Mouse (Mus musculus) heart, embryonic 12.5 days (tissue): ENCODE measurements around the gene Ltbr. TPM values are rescaled to one million over a fixed set of nuclear protein-coding genes. Genes with fewer than 3 reads are reported as not detected.

Experiments
- ATAC-seq: fragments of 200-750 bp; cut with Nextera tagmentation; 2 replicates; pipeline ENCODE4 v1.8.0; 2017; ENCODE audit warnings: moderate TSS enrichment, moderate library complexity; ENCODE audit not compliant: insufficient number of reproducible peaks, low FRiP score
- H3K27ac ChIP-seq: fragments of 300-500 bp; sonication (generic); 2 replicates; pipeline ENCODE4 v1.5.1; 2016; ENCODE audit warnings: mild to moderate bottlenecking, moderate library complexity; ENCODE audit not compliant: poor library complexity, severe bottlenecking
- H3K27me3 ChIP-seq: fragments of 300-500 bp; sonication (generic); replicated peaks from 2 replicates; pipeline ENCODE4 v1.6.1; 2016; ENCODE audit warnings: mild to moderate bottlenecking, moderate library complexity
- H3K36me3 ChIP-seq: fragments of 300-500 bp; sonication (generic); 2 replicates; pipeline ENCODE4 v1.6.1; 2016; ENCODE audit warnings: mild to moderate bottlenecking, moderate library complexity
- H3K4me1 ChIP-seq: fragments of 300-500 bp; sonication (generic); replicated peaks from 2 replicates; pipeline ENCODE4 v1.6.1; 2016; ENCODE audit warnings: mild to moderate bottlenecking
- H3K4me2 ChIP-seq: fragments of 300-500 bp; sonication (generic); 2 replicates; pipeline ENCODE4 v1.6.1; 2016; ENCODE audit warnings: mild to moderate bottlenecking, moderate library complexity
- H3K4me3 ChIP-seq: fragments of 300-500 bp; sonication (generic); 2 replicates; pipeline ENCODE4 v1.5.1; 2016; ENCODE audit warnings: mild to moderate bottlenecking
- H3K9ac ChIP-seq: fragments of 300-500 bp; sonication (generic); 2 replicates; pipeline ENCODE4 v1.6.1; 2016; ENCODE audit warnings: mild to moderate bottlenecking, moderate library complexity
- H3K9me3 ChIP-seq: fragments of 300-500 bp; sonication (generic); replicated peaks from 2 replicates; pipeline ENCODE4 v1.6.1; 2016; ENCODE audit warnings: mild to moderate bottlenecking, moderate library complexity
- WGBS: fragments of 180-500 bp; shearing (Covaris S2); methylation state at CpG from one replicate; pipeline ENCODE4 v1.1.7; 2016; 5-methylcytosine and 5-hydroxymethylcytosine counted together
- polyA plus RNA-seq: library from polyadenylated mRNA; unstranded; fragments of >200 nt; fragmentation: Nextera tagmentation; extraction: Ambion mirVana; gene quantifications from 2 replicates; pipeline ENCODE4 v1.2.1, GENCODE M21; 2016

Ltbr gene
- polyA plus RNA-seq: 40.9 and 41.2 TPM in 2 replicates

DNA sequence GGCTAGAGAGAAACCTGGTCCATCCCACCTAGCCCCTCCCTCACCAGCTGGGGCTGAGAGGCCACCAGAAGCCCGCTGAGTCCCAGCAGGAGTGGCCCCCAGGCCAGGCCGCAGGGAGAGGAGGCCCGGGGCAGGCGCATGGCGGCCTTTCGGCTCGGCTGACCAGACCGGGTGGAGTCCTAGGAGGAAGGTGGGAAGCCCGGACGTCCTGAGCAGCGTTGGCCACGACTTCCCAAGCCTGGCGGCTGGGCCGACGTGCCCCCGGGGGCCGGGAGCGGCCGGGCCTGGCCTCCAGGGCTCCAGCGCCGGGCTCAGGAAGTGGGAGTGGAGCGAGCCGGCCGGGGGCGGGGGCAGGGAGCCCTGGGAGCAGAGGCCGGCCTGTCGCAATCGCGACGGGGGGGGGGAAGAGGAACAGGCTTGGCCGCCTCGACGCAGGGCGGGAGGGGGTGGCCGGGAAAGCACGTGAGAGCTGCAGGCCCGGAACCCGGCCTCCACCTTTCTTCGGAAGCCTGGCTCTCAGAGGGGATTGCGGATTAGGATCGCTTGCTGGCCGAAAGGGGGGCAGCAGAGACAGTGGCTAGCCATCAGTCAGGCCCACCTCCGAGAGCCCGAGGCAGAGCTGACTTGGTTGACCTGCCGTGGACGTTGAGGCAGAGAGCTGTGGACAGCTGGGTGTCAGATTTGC lies at the start of gene Ltbr:
Gene Ltbr, minus strand, starts transcription at position 340 of the 685 bp plus-strand sequence.
- under 1% methylated on average over 40 of the region's 46 CpGs for WGBS
- H3K9ac ChIP-seq: peak within 1 kb of the TSS; percentile 92
- H3K36me3 ChIP-seq: peaks cover 25% of the 10 kb centered on the region
- peak within 1 kb of the TSS; percentile 66 for H3K4me3 ChIP-seq
- H3K4me2 ChIP-seq: peak within 1 kb of the TSS; percentile 81
- peak; percentile 91 for ATAC-seq
- H3K9me3 ChIP-seq: no peaks in the 10 kb centered on the region
- H3K4me1 ChIP-seq: peaks cover 40% of the 10 kb centered on the region
- peaks cover 4% of the 10 kb centered on the region for H3K27me3 ChIP-seq
- peak within 1 kb of the TSS; percentile 62 for H3K27ac ChIP-seq

DNA sequence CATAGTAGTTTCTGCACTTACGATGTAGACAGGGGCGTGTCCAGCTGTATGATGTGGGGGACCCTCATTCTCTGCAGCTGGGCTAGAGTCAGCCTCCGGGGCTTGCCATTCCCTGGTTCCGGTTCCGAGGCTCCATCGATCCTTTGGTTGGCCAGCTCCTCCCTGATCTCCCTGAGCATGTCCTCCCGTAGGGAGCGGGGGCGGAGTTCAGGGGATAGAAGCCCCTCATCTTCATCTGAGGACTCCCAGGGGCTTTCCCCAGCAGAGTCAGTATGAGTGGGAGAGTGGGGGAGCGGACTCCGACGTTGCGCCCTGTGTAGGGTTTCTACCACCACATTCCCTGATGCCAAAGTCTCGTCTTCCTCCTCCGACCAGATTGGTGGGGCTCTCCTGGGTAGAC lies 49.3 kb upstream of the Ltbr start:
- peaks cover 63% of the 10 kb centered on the region for H3K27me3 ChIP-seq

DNA sequence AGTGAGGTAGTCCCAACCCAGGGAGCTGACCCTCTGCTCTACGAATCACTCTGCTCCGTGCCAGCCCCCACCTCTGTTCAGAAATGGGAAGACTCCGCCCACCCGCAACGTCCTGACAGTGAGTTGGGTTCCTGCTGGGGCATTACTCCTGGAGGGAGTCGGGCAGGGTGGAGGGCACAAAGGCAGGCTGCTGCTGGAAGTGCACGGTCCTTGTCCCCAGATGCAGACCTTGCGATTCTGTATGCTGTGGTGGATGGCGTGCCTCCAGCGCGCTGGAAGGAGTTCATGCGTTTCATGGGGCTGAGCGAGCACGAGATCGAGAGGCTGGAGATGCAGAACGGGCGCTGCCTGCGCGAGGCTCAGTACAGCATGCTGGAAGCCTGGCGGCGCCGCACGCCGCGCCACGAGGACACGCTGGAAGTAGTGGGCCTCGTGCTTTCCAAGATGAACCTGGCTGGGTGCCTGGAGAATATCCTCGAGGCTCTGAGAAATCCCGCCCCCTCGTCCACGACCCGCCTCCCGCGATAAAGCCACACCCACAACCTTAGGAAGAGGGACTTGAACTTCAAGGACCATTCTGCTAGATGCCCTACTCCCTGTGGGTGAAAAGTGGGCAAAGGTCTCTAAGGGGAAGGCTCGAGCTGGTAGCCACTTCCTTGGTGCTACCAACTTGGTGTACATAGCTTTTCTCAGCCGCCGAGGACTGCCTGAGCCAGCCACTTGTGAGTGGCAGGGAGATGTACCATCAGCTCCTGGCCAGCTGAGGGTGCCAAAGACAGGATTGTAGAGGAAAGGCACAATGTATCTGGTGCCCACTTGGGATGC lies 48.0 kb upstream of the Ltbr start:
- 0 out of 2 replicates have a peak overlapping the region, but pooled peaks have one; percentile 4 for H3K9ac ChIP-seq
- peaks cover 32% of the 10 kb centered on the region for H3K4me1 ChIP-seq
- WGBS: 39% methylated on average over 38 of the region's 38 CpGs
- H3K4me3 ChIP-seq: no peak overlapping the region
- no peak overlapping the region for H3K27ac ChIP-seq
- ATAC-seq: no peak
- no peak overlapping the region for H3K4me2 ChIP-seq
- peaks cover 5% of the 10 kb centered on the region for H3K9me3 ChIP-seq
- peaks cover 55% of the 10 kb centered on the region for H3K36me3 ChIP-seq
- peaks cover 61% of the 10 kb centered on the region for H3K27me3 ChIP-seq

More for the DNA sequence above, 49.3 kb upstream of the Ltbr start:
- Histone ChIP-seq H3K4me1 (peaks cover 31% of the 10 kb centered on the region), H3K36me3 (peaks cover 44% of the 10 kb centered on the region), H3K4me2 (peak overlapping the region; percentile 49), H3K9me3 (peaks cover 5% of the 10 kb centered on the region), H3K27ac (no peak overlapping the region), H3K9ac (no peak overlapping the region), H3K4me3 (peak overlapping the region; percentile 12; the same call in 1 of the 2 replicates)
- 23% methylated on average over 15 of the region's 15 CpGs for WGBS
- no peak for ATAC-seq

DNA sequence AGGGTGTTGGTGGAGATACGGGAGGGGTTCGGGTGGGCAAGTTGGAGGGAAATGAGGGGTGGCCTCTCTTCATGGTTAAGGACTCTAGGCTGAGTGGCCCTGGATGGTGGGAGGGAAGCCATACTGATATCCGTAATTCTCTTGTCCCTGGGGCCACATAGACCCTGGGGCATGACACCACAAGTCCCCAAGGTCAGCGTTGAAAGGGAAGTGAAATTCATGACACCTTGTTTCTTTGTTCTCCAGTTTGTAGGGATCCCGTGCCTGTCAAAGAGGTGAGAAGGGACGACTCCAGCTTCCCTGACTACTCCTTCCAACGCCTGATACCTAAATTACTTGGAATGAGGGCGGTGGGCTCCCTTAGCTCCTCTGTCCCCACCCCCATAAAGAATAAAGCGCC lies 47.2 kb upstream of the Ltbr start:
- 68% methylated on average over 9 of the region's 9 CpGs for WGBS
- Histone ChIP-seq H3K27me3 (peaks cover 56% of the 10 kb centered on the region), H3K4me2 (no peak overlapping the region), H3K36me3 (peaks cover 55% of the 10 kb centered on the region), H3K4me1 (peaks cover 40% of the 10 kb centered on the region), H3K9me3 (peaks cover 2% of the 10 kb centered on the region), H3K9ac (0 out of 2 replicates have a peak overlapping the region, but pooled peaks have one; percentile 4), H3K27ac (no peak overlapping the region), H3K4me3 (no peak overlapping the region)
- ATAC-seq: no peak

DNA sequence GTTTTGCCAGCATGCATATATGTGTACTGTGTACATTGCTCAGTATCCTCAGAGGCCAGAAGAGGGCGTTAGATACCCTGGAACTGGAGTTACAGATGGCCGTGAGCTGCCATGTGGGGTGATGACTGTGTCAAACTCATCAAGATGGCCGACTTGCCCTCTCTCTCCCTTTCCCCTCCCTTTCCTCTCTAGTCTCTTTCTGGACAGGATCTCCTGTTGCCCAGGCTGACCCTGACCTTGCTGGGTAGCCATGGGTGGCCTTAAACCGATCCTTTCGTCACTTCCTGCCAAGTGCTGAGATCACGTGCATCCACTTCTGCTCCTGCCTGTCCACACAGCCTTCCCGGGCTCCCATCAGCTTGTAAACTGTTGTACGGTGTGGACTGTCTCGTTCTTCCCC lies 46.3 kb upstream of the Ltbr start:
- no peak overlapping the region for H3K4me3 ChIP-seq
- no peak for ATAC-seq
- H3K9me3 ChIP-seq: no peaks in the 10 kb centered on the region
- 43% methylated on average over 9 of the region's 9 CpGs for WGBS
- no peak overlapping the region for H3K9ac ChIP-seq
- H3K4me2 ChIP-seq: no peak overlapping the region
- H3K4me1 ChIP-seq: peaks cover 49% of the 10 kb centered on the region
- no peak overlapping the region for H3K27ac ChIP-seq
- H3K36me3 ChIP-seq: peaks cover 55% of the 10 kb centered on the region
- H3K27me3 ChIP-seq: peaks cover 53% of the 10 kb centered on the region

DNA sequence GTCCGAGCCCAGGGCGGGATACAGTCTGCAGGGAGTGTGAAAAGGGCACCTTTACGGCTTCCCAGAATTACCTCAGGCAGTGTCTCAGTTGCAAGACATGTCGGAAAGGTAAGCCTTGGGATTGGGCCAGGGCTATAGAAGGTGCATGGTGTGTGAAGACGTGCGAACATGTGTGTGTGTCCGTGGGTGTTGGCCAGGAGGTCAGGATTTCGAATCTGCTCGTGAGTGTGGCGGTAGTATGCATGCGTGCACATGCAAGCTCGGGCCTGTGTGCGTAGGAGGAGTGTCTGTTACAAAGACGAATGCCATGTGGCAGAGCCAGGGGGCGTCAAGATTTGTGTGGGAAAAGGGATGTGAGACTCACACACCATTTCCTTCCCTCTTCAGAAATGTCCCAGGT lies 43.6 kb upstream of the Ltbr start:
- peaks cover 52% of the 10 kb centered on the region for H3K4me1 ChIP-seq
- H3K9me3 ChIP-seq: no peaks in the 10 kb centered on the region
- no peak overlapping the region for H3K4me2 ChIP-seq
- no peak overlapping the region for H3K4me3 ChIP-seq
- WGBS: 85% methylated on average over 15 of the region's 15 CpGs
- peaks cover 53% of the 10 kb centered on the region for H3K36me3 ChIP-seq
- H3K27me3 ChIP-seq: peaks cover 33% of the 10 kb centered on the region
- H3K9ac ChIP-seq: no peak overlapping the region
- no peak for ATAC-seq
- no peak overlapping the region for H3K27ac ChIP-seq

DNA sequence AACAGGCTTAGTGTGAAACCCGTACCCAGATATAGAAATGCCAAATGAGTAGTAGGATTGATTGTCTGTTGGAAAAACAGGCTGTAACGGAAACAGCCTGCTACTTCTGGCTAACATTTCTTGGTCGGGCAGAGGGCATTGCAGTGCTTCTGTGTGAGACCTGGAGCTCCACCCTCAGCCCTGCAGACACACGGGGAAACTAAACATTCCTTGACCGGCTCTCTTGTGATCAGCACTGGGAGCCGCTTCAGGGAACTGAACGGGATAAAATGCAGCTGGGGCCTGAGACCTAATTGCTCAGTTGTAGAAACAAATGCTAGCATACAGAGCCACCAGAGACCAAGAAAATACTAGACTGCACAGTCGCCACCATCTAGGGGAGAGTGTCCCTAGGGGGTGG lies 42.6 kb upstream of the Ltbr start:
- no peaks in the 10 kb centered on the region for H3K9me3 ChIP-seq
- H3K9ac ChIP-seq: no peak overlapping the region
- no peak for ATAC-seq
- H3K27ac ChIP-seq: 0 out of 2 replicates have a peak overlapping the region, but pooled peaks have one; percentile 25
- H3K27me3 ChIP-seq: peaks cover 22% of the 10 kb centered on the region
- peak overlapping the region; percentile 7; the same call in 1 of the 2 replicates for H3K4me2 ChIP-seq
- peaks cover 56% of the 10 kb centered on the region for H3K4me1 ChIP-seq
- no peak overlapping the region for H3K4me3 ChIP-seq
- peaks cover 42% of the 10 kb centered on the region for H3K36me3 ChIP-seq
- 23% methylated on average over 8 of the region's 8 CpGs for WGBS

DNA sequence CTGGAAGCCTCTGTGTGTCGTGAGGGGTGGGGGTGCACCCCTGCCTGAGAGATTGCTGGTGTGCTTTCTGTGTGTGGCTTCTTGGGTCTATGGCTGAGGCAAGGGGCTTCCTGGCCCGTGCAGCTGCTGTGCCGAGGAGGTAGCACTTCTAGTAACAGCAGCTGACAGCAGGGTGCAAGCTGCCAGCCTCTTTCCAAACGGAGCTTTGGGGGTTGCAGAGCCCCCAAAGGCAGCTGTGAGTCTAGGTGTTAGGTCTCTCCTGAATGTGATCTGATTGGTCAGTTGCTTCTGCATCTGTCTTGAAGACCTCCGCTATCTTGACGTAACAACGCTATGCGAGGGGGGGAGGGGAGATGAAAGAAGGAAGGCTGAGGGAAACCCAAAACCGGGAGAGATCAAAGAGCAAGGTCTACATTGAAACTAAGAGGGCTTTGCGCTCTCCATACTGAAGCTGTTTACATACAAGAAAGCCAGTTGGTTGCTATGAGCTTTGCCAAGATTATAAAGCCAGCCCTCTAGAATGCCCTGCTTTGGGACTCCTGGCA lies 41.6 kb upstream of the Ltbr start:
- 6% methylated on average over 10 of the region's 10 CpGs for WGBS
- Histone ChIP-seq H3K4me2 (peak overlapping the region; percentile 55), H3K4me3 (0 out of 2 replicates have a peak overlapping the region, but pooled peaks have one; percentile 0), H3K27ac (peak overlapping the region; percentile 45), H3K4me1 (peaks cover 63% of the 10 kb centered on the region), H3K9ac (no peak overlapping the region), H3K27me3 (peaks cover 12% of the 10 kb centered on the region; the same call in 1 of the 2 replicates), H3K36me3 (peaks cover 32% of the 10 kb centered on the region), H3K9me3 (no peaks in the 10 kb centered on the region)
- ATAC-seq: no peak

DNA sequence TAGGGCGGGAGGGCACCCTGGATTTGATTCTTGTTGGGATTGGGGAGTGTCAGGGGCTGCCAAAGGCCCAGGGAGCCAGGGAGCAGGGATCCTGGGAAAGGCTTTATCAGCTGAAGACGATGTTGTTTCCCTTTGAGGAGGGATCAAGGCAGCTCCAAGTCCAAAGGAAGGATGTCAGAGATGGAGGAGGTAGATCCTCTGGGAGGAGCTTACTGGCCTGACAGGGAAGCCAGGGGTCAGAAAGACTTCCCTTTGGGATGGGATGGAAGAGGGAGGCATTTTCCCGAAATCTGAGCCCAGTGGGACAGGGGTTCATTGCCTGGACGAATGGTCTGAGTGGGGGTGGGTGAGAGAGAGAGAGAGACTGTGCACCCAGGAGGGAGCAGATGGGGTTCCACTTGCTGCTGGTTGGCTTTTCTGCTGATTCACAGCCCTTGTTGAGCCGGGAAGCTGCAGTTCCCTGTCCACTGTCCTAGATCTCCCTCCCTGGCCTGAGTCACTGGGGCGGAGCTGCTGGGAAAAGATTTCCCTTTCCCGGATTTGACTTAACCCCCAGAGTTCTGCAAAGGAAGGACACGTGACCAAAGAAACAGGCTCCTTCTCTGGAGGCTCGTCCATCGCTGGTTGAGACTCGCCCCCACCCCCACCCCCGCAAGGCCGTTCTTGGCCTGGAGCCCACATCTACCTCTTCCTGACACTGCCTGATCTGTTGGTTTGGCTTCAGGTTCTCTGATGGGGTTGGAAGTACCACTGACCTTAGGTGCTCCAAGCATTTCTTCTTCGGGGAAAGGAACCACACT lies 40.9 kb upstream of the Ltbr start:
- Histone ChIP-seq H3K9ac (no peak overlapping the region), H3K4me2 (peak overlapping the region; percentile 55), H3K27ac (peak overlapping the region; percentile 63), H3K9me3 (no peaks in the 10 kb centered on the region), H3K4me3 (0 out of 2 replicates have a peak overlapping the region, but pooled peaks have one; percentile 0), H3K4me1 (peaks cover 67% of the 10 kb centered on the region), H3K27me3 (peaks cover 8% of the 10 kb centered on the region; the same call in 1 of the 2 replicates), H3K36me3 (peaks cover 25% of the 10 kb centered on the region)
- ATAC-seq: peak; percentile 68
- 5% methylated on average over 14 of the region's 14 CpGs for WGBS

DNA sequence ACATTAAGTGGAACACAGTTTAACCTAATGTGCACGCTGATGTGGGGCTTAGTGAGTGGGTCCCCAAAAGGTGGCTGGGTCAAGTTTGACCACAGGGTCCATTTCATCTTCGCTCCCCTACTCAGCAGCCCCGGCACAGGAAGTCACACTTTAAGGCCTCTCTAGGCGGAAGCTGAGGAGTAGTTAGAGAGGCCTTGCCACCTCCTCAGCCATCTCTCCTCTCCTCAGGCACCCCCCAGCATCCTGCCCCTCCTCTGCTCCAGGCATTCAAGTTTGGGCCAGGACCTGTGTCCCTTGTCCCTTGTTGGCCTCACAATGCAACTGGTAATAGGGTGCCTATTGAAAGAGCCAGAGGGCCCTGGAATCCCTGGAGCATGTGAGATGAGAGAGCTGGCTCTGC lies 40.0 kb upstream of the Ltbr start:
- Histone ChIP-seq H3K4me2 (peak overlapping the region; percentile 55; the same call in 1 of the 2 replicates), H3K27ac (peak overlapping the region; percentile 63), H3K4me1 (peaks cover 74% of the 10 kb centered on the region), H3K9ac (no peak overlapping the region), H3K27me3 (peaks cover 8% of the 10 kb centered on the region; the same call in 1 of the 2 replicates), H3K9me3 (no peaks in the 10 kb centered on the region), H3K36me3 (peaks cover 17% of the 10 kb centered on the region), H3K4me3 (no peak overlapping the region)
- WGBS: 58% methylated on average over 4 of the region's 4 CpGs
- ATAC-seq: no peak
